Mouse (Mus musculus) right cerebral cortex, postnatal 25 days (tissue): ENCODE data around the gene Atp1a1.

Source experiments
- DNase-seq: peaks from one replicate; pipeline ENCODE4 v3.0.0; 2022

Atp1a1 gene

GRCm38 (mm10) chr3:101592281-101593265, 11.9 kb downstream of the Atp1a1 start:
- no peak for DNase-seq

DNA sequence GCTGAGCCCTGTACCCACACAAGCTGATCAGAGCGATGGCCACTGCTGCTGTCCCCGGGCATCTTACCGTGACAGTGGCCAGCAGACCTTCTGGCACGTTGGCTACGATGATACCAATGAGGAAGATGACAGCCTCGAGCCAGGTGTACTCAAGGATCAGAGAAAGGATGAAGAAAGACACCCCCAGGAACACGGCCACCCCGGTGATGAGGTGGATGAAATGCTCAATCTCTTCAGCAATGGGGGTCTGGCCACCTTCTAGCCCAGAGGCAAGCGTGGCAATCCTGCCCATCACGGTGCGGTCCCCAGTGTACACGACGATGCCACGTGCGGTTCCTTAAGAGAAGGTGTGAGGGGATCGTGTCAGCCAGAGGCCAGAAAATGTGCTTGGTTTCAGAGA, 14.1 kb downstream of the Atp1a1 start:
- no peak for DNase-seq

GRCm38 (mm10) chr3:101588299-101588698, 16.2 kb downstream of the Atp1a1 start:
- no peak for DNase-seq

GRCm38 (mm10) chr3:101586794-101587193, 17.7 kb downstream of the Atp1a1 start:
- DNase-seq: no peak

- no peak for DNase-seq
Observed at GRCm38 (mm10) chr3:101578072-101578471, 26.4 kb downstream of the Atp1a1 start.

DNA sequence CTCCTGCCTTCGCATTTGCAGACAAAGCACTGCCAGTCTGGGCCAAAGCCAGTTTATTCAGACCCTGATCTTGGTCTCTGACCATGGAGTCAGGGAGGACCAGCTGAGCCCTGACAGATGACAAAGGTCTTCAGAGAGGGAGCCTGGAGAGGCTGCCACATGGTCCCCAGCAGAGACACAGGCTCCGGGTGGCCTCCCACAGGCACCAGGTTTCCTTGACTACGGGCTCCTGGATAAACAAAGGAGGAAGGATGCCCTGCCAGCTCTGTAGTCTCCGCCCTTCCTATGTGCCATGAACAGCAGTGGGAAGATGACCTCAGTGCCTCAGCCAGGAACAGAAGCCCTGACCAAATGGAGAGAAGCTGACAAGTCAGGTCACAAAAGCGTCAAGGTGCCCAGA, 27.1 kb downstream of the Atp1a1 start:
- no peak for DNase-seq

DNA sequence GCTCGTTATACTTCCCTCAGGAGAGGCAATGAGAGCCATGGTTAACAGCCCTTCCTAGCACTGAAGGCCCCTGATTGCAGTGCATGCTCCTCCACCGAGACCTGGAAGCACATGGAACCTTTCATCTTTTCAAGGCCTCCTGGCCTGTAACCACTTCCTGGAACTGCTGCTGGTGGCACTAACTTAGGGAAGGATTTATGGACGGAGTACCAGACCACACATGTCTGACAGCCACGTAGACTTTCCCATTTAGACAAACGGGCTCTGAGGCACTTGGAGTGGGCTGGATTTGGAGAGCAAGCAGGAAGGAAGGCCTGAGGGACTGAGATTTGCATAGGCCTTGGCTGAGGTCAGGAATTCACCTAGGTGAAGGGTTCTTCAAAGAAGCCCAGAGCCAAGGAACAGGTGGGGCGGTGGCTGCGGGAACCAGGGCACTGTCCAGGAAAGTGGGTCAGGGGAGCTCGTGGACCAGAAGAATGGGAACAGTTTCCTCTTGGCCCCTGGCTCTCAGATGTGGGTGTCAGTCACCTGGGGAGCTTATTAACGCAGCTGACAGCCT, 28.9 kb downstream of the Atp1a1 start:
- no peak for DNase-seq

DNA sequence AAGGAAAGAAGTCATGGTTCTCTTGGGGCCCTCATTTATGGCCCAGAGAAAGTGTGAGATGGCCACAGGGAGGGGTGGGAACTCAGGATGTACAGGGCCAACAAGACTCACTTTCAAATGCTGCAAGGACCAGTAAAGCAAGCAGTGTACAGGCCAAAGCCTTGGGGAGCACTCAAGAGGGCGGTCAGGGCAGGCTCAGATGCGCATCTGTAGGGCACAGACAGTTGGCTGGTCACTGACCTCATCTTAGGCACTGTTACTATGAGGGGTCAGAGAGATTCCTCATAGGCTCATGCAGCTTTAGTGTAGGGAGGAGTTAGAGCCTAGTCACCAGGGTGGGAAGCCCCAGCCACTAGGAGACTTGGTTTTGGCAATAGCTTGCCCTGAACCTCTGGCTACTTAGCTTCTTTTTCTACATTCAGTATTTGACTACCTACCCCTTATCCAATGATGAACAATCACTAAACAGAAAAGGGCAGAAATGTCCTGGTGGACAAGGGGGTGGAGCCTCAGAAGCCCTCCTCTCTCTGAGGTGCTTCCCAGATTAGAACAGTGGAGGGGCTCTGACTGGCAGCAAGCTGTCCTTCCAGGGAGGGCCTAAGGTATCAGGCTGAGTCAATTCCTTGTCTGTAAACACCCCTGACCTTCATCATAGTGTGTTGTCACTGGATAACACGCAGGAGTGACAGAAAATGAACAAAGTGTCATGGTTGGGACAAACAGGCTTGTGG, 29.9 kb downstream of the Atp1a1 start:
- no peak for DNase-seq

GRCm38 (mm10) chr3:101572991-101573390, 31.5 kb downstream of the Atp1a1 start:
- no peak for DNase-seq

- no peak for DNase-seq
Observed at GRCm38 (mm10) chr3:101572174-101572626, 32.3 kb downstream of the Atp1a1 start.

GRCm38 (mm10) chr3:101571515-101572130, 32.9 kb downstream of the Atp1a1 start:
- DNase-seq: no peak

- no peak for DNase-seq
Observed at GRCm38 (mm10) chr3:101570747-101571514, 33.6 kb downstream of the Atp1a1 start.

- DNase-seq: no peak
Observed at GRCm38 (mm10) chr3:101570246-101570645, 34.2 kb downstream of the Atp1a1 start.

- no peak for DNase-seq
Observed at GRCm38 (mm10) chr3:101568627-101569026, 35.9 kb downstream of the Atp1a1 start.

- no peak for DNase-seq
Observed at GRCm38 (mm10) chr3:101564011-101564410, 40.5 kb downstream of the Atp1a1 start.

DNA sequence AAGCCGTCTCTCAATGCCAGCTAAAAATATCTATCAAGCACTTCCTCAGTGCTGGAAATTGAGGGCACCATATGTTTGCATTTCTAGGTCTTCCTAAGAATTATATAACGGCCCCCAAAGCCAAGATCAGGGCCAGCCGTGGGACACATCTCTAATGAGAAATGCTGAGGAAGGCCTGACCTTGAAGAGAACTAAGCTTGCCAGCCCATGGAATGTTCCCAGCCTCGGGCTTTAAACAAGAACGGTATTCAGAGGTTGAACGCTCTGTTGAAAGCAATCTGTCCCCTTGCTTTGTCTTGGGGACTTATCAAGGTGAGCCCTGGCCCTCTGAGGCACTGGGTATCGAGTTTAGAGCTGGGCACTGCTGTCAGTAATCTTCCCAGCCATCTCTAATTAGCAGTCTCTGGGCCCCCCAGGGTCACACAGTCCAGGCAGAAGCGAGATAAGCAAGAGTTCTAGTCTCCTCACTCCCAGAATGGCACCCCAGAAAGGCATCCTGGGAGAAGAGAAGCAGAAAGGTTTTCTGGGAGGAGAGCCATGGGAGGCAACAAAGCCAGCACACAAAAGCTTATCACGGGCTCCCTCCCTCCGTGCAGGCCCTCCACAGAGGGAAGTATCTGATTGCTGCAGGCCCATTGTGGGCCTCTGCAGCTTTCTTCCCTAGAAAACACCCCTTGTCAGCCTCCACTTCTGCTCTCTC, 41.8 kb downstream of the Atp1a1 start:
- no peak for DNase-seq

- no peak for DNase-seq
Observed at GRCm38 (mm10) chr3:101561948-101562347, 42.5 kb downstream of the Atp1a1 start.

DNA sequence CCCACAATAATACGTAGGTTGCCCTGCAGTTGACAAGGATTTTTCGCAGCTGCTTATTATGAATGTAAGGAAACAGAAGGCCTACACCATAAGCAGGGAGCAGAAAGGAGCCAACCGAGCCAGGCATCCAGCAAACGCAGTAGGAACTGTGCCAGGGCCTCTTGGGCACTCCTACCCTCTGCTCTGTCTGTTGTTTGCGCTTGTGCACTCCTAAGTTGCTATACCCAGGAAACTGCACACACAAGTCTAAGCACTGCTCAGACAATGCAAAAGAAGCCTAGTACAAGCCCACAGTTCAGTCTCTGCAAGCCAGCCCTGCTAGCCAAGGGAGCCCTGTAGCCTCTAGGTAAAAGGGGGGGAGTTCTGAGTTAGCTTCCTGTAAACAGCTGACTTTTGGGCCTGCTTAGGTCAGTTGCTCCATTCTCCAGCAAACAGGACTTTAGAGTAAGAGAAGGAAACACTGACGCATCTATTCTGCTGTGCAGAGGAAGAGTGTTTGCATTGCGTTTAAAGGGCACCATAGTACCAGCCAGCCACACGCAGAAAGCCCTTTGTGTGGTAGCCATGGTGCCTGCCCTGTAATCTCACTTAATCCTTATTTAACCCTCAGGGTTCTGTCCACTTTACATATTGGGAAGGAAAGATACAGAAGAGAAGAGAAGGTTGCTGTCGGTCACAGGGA, 43.5 kb downstream of the Atp1a1 start:
- no peak for DNase-seq

DNA sequence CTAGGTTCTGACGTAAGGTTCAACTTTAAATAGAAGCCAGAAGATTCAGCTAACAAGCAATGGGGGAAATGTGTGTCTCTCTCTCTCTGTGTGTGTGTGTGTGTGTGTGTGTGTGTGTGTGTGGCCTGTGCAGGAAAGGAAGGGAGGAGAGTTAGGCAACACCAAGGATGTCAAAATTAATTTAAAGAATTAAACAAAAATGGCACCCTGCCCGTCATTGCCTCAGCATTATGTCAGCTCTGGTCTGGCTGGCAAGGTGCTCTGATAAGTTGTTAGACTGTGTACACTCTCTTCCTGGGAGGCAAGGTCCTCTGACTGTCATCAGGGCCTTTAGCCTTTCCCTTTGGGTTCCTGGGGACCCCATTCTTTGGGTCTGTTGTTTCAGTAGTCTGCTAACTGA, 47.8 kb downstream of the Atp1a1 start:
- no peak for DNase-seq

GRCm38 (mm10) chr3:101552621-101553620, 51.6 kb downstream of the Atp1a1 start:
- no peak for DNase-seq
